Mouse (Mus musculus) neural tube, embryonic 15.5 days (tissue): ENCODE data around the gene Gm13279. TPM values are rescaled to one million over a fixed set of nuclear protein-coding genes. Genes with fewer than 3 reads are reported as not detected.
"Not testable (repeated sequence)": the region's sequence is repeated elsewhere in the genome, so short reads cannot be mapped to it uniquely, and the experiment has no call there.

Experiments
- ATAC-seq: fragments of 200-750 bp; cut with Nextera tagmentation; 2 replicates; pipeline ENCODE4 v1.8.0; 2017; ENCODE audit warnings: mild to moderate bottlenecking, moderate TSS enrichment, moderate library complexity; ENCODE audit not compliant: low FRiP score
- H3K27ac ChIP-seq: fragments of 300-500 bp; sonication (generic); replicated peaks from 2 replicates; pipeline ENCODE4 v1.5.1; 2015; ENCODE audit warnings: mild to moderate bottlenecking, inconsistent platforms
- H3K27me3 ChIP-seq: fragments of 300-500 bp; sonication (generic); replicated peaks from 2 replicates; pipeline ENCODE4 v1.6.1; 2015; ENCODE audit warnings: inconsistent platforms
- H3K36me3 ChIP-seq: fragments of 300-500 bp; sonication (generic); 2 replicates; pipeline ENCODE4 v1.6.1; 2015; ENCODE audit warnings: inconsistent platforms
- H3K4me1 ChIP-seq: fragments of 300-500 bp; sonication (generic); 2 replicates; pipeline ENCODE4 v1.6.1; 2015; ENCODE audit warnings: inconsistent platforms
- H3K4me2 ChIP-seq: fragments of 300-500 bp; sonication (generic); 2 replicates; pipeline ENCODE4 v1.6.1; 2015; ENCODE audit warnings: inconsistent platforms, mild to moderate bottlenecking, moderate library complexity
- H3K4me3 ChIP-seq: fragments of 300-500 bp; sonication (generic); replicated peaks from 2 replicates; pipeline ENCODE4 v1.5.1; 2015; ENCODE audit warnings: mild to moderate bottlenecking, inconsistent platforms
- H3K9ac ChIP-seq: fragments of 300-500 bp; sonication (generic); replicated peaks from 2 replicates; pipeline ENCODE4 v1.6.1; 2015; ENCODE audit warnings: mild to moderate bottlenecking, inconsistent platforms
- H3K9me3 ChIP-seq: fragments of 300-500 bp; sonication (generic); replicated peaks from 2 replicates; pipeline ENCODE4 v1.6.1; 2016; ENCODE audit warnings: inconsistent platforms
- WGBS: fragments of 180-500 bp; shearing (Covaris S2); methylation state at CpG from one replicate; pipeline ENCODE4 v1.1.7; 2015; ENCODE audit warnings: mixed read lengths; 5-methylcytosine and 5-hydroxymethylcytosine counted together
- polyA plus RNA-seq: library from polyadenylated mRNA; unstranded; fragments of >200 nt; fragmentation: Nextera tagmentation; extraction: Ambion mirVana; gene quantifications from 2 replicates; pipeline ENCODE4 v1.2.1, GENCODE M21; 2015

The Gm13279 gene
- polyA plus RNA-seq, 1 experiment from 2014 or later = not detected

- H3K4me1 ChIP-seq, H3K27me3 ChIP-seq, H3K9ac ChIP-seq, H3K27ac ChIP-seq, H3K36me3 ChIP-seq, H3K9me3 ChIP-seq, ATAC-seq: not testable (repeated sequence)
- WGBS = no CpG with 5 or more reads among the region's 8 CpGs
- peak within 1 kb of the TSS; percentile 21; the same call in 1 of the 2 replicates for H3K4me3 ChIP-seq
- peak within 1 kb of the TSS; percentile 52 for H3K4me2 ChIP-seq
Observed at GRCm38 (mm10) chr4:88805231-88805630, 8.0 kb downstream of the Gm13279 start, which contains the start of gene Gm13288. Gene Gm13288, plus strand, starts transcription at chr4:88805531.

GRCm38 (mm10) chr4:88805761-88806160 is 8.6 kb downstream of the Gm13279 start:
- H3K27ac ChIP-seq, H3K9me3 ChIP-seq, H3K9ac ChIP-seq, ATAC-seq, H3K27me3 ChIP-seq, H3K4me1 ChIP-seq, H3K36me3 ChIP-seq: not testable (repeated sequence)
- Histone ChIP-seq H3K4me3 (peak overlapping the region; percentile 21; the same call in 1 of the 2 replicates), H3K4me2 (peak overlapping the region; percentile 52)
- WGBS = no CpG with 5 or more reads among the region's 34 CpGs

- H3K9ac ChIP-seq = no peak within 1 kb of the TSS
- WGBS = 71% methylated on average over 3 of the region's 3 CpGs
- H3K27me3 ChIP-seq = no peaks in the 10 kb centered on the region
- no peaks in the 10 kb centered on the region for H3K4me1 ChIP-seq
- H3K4me2 ChIP-seq = no peak within 1 kb of the TSS
- H3K9me3 ChIP-seq = no peaks in the 10 kb centered on the region
- no peak for ATAC-seq
- no peak within 1 kb of the TSS for H3K4me3 ChIP-seq
- H3K27ac ChIP-seq = no peak within 1 kb of the TSS
- H3K36me3 ChIP-seq = no peaks in the 10 kb centered on the region
Observed at GRCm38 (mm10) chr4:88815928-88816327, 18.7 kb downstream of the Gm13279 start, which contains the start of gene Ifna7. Gene Ifna7, plus strand, starts transcription at chr4:88816228.

- 85% methylated on average over 1 of the region's 1 CpGs for WGBS
Observed at GRCm38 (mm10) chr4:88819659-88820058, 22.5 kb downstream of the Gm13279 start, which contains the start of gene Ifna11. Gene Ifna11, plus strand, starts transcription at chr4:88819959.

DNA sequence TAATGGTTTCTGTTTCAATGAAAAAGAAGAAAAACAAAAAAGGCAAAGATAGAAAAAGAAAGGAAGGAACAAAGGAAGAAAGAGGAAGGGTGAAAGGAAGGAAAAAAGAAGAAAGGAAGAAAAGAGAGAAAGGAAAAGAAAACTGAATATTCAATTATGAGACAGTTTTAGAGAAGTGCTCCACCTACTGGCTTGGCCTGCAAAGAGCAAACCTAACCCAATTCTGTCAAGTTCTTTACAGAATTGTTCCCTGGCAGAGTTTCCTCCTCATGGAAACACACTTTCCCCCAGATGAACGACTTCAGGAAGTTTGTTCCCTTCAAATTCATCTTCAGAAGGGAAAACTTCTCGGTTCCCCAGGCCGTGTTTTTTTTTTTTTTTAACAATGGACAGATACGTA is 25.8 kb downstream of the Gm13279 start:
- Histone ChIP-seq H3K9ac (no peak overlapping the region), H3K27ac (no peak overlapping the region), H3K9me3 (no peaks in the 10 kb centered on the region), H3K4me1 (no peaks in the 10 kb centered on the region), H3K27me3 (no peaks in the 10 kb centered on the region), H3K36me3 (no peaks in the 10 kb centered on the region), H3K4me3 (no peak overlapping the region), H3K4me2 (no peak overlapping the region)
- 18% methylated on average over 4 of the region's 4 CpGs for WGBS
- no peak for ATAC-seq

More at GRCm38 (mm10) chr4:88819659-88820058, 22.5 kb downstream of the Gm13279 start, which contains the start of gene Ifna11:
- H3K4me2 ChIP-seq = no peak within 1 kb of the TSS
- H3K9ac ChIP-seq = no peak within 1 kb of the TSS
- no peaks in the 10 kb centered on the region for H3K9me3 ChIP-seq
- no peak for ATAC-seq
- no peak within 1 kb of the TSS for H3K27ac ChIP-seq
- H3K4me1 ChIP-seq = no peaks in the 10 kb centered on the region
- H3K36me3 ChIP-seq = no peaks in the 10 kb centered on the region
- H3K4me3 ChIP-seq = no peak within 1 kb of the TSS
- H3K27me3 ChIP-seq = no peaks in the 10 kb centered on the region

DNA sequence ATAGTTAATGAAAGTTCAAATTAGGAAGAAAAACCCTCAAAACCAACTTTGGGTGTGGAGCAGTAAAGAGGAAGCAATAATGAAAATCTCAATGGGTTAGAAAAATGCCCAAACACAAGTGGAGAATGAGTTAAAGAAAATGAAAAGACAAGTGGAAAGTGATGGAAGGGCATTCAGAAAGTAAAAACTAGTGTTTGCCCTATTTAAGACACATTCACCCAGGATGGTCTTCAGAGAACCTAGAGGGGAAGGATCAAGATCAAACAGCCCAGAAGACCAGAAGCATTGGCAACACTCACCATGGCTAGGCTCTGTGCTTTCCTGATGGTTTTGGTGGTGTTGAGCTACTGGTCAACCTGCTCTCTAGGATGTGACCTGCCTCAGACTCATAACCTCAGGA is 29.9 kb downstream of the Gm13279 start, which contains the start of gene Ifna6:
Ifna6 (plus strand) TSS at position 301 of the 400 bp plus-strand sequence.
- not testable (repeated sequence) for H3K9me3 ChIP-seq, H3K4me3 ChIP-seq, H3K4me1 ChIP-seq, H3K4me2 ChIP-seq, H3K9ac ChIP-seq, H3K36me3 ChIP-seq, H3K27me3 ChIP-seq, H3K27ac ChIP-seq, ATAC-seq

DNA sequence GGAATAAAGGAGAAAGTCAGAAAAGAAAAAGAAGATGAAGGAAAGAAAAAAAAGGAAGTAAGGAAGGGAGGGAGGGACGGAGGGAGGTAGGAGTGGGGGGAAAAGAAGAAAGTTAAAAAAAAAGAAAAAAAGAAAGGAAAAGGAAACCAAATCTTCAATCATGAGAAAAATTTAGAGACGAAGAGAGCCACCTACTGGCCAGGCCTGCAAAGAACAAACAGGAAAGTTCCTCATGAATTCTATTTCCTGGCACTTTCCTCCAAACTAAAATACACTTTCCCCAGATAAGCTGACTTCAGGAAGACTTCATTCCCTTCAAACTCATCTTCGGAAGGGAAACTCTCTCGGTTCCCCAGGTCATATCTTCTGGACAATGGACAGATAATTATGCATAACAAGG is 33.3 kb downstream of the Gm13279 start:
- H3K4me2 ChIP-seq = no peak overlapping the region
- H3K36me3 ChIP-seq = no peaks in the 10 kb centered on the region
- no peak overlapping the region for H3K9ac ChIP-seq
- H3K4me3 ChIP-seq = no peak overlapping the region
- ATAC-seq = no peak
- no peaks in the 10 kb centered on the region for H3K4me1 ChIP-seq
- no peaks in the 10 kb centered on the region for H3K27me3 ChIP-seq
- no peaks in the 10 kb centered on the region for H3K9me3 ChIP-seq
- 36% methylated on average over 4 of the region's 4 CpGs for WGBS
- H3K27ac ChIP-seq = no peak overlapping the region

- 93% methylated on average over 1 of the region's 1 CpGs for WGBS
- not testable (repeated sequence) for ATAC-seq, H3K4me2 ChIP-seq, H3K4me3 ChIP-seq, H3K9ac ChIP-seq, H3K27ac ChIP-seq, H3K27me3 ChIP-seq, H3K9me3 ChIP-seq, H3K36me3 ChIP-seq, H3K4me1 ChIP-seq
Observed at GRCm38 (mm10) chr4:88835225-88835624, 38.0 kb downstream of the Gm13279 start, which contains the start of gene Ifna5. Gene Ifna5, plus strand, starts transcription at chr4:88835525.

- H3K27ac ChIP-seq = no peak overlapping the region
- no peaks in the 10 kb centered on the region for H3K36me3 ChIP-seq
- ATAC-seq = no peak
- no peak overlapping the region for H3K9ac ChIP-seq
- no peaks in the 10 kb centered on the region for H3K9me3 ChIP-seq
- no peaks in the 10 kb centered on the region for H3K4me1 ChIP-seq
- H3K27me3 ChIP-seq = no peaks in the 10 kb centered on the region
- WGBS = 42% methylated on average over 3 of the region's 3 CpGs
- no peak overlapping the region for H3K4me3 ChIP-seq
- no peak overlapping the region for H3K4me2 ChIP-seq
Observed at GRCm38 (mm10) chr4:88838828-88839227, 41.6 kb downstream of the Gm13279 start.

DNA sequence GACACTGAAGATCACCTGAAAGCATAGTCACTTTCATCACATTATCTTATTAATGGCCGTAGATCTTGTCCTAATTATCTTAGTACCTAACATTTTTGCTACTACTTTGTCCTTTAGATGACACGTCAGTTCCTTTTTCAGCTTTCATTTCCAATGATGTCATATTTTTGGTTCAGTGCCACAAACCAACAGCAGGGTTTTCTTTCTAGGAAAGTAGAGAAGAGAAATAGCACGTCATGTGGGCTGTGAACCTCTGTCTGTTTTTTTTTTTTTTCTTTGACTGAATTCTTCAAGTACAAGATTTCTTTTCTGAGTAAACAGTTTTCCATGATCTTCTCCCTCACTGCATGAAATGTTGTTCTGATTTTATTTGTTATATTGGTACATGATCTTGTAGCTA is 42.9 kb downstream of the Gm13279 start:
- ATAC-seq = no peak
- Histone ChIP-seq H3K36me3 (no peaks in the 10 kb centered on the region), H3K9me3 (no peaks in the 10 kb centered on the region), H3K4me2 (no peak overlapping the region), H3K27me3 (no peaks in the 10 kb centered on the region), H3K4me3 (no peak overlapping the region), H3K4me1 (no peaks in the 10 kb centered on the region), H3K9ac (no peak overlapping the region), H3K27ac (no peak overlapping the region)
- WGBS = 85% methylated on average over 3 of the region's 3 CpGs

GRCm38 (mm10) chr4:88841438-88841911 is 44.3 kb downstream of the Gm13279 start, which contains the start of gene Ifna4:
Gene Ifna4, plus strand, starts transcription at chr4:88841861.
- H3K27ac ChIP-seq = no peak within 1 kb of the TSS
- no peaks in the 10 kb centered on the region for H3K9me3 ChIP-seq
- no peaks in the 10 kb centered on the region for H3K36me3 ChIP-seq
- H3K4me3 ChIP-seq = no peak within 1 kb of the TSS
- H3K27me3 ChIP-seq = no peaks in the 10 kb centered on the region
- H3K4me1 ChIP-seq = no peaks in the 10 kb centered on the region
- ATAC-seq = no peak
- no peak within 1 kb of the TSS for H3K4me2 ChIP-seq
- no peak within 1 kb of the TSS for H3K9ac ChIP-seq
- 40% methylated on average over 2 of the region's 2 CpGs for WGBS

DNA sequence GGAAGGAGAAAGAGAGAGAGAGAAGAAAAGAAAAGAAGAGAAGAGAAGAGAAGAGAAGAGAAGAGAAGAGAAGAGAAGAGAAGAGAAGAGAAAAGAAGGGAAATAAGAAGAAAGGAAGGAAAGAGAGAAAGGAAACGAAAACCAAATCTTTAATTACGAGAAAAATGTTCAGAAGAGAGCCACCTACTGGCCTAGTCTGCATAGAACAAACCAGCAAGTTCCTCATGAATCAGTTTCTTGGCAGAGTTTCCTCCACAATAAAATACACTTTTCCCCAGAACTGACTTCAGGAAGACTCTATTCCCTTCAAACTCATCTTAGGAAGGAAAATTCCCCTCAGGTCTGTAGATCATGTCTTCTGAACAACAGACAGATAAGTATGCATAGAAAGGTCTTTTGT is 48.1 kb downstream of the Gm13279 start:
- no peaks in the 10 kb centered on the region for H3K27me3 ChIP-seq
- H3K27ac ChIP-seq = no peak overlapping the region
- no peak overlapping the region for H3K4me3 ChIP-seq
- no peak overlapping the region for H3K9ac ChIP-seq
- no peaks in the 10 kb centered on the region for H3K36me3 ChIP-seq
- H3K9me3 ChIP-seq = no peaks in the 10 kb centered on the region
- H3K4me2 ChIP-seq = no peak overlapping the region
- no peaks in the 10 kb centered on the region for H3K4me1 ChIP-seq
- 57% methylated on average over 2 of the region's 2 CpGs for WGBS
- ATAC-seq = no peak
